Mouse (Mus musculus): Measurements from ENCODE around the gene Kmt5c. TPM values are rescaled to one million over a fixed set of nuclear protein-coding genes. Genes with fewer than 3 reads are reported as not detected.
A peak's percentile ranks its signal among the peaks of the same experiment; 100 is the strongest.

Gene Kmt5c
- polyA plus RNA-seq, 1 experiment from 2014 or later = 67.0 TPM

GRCm38 (mm10) chr7:4776861-4777830 lies 37.2 kb downstream of the Kmt5c start:
- no peaks in the 10 kb centered on the region for H3K9me3 ChIP-seq (ENCODE audit: control insufficient read depth, low read length)
- no peaks in the 10 kb centered on the region for H3K36me3 ChIP-seq (ENCODE audit: control insufficient read depth, insufficient read depth, low read length)
- H3K4me1 ChIP-seq (ENCODE audit: control insufficient read depth, insufficient read depth, low read length) = no peaks in the 10 kb centered on the region
- H3K4me2 ChIP-seq (ENCODE audit: low read length) = peak overlapping the region; percentile 51
- peak overlapping the region; percentile 33 for H3K4me3 ChIP-seq (replicated peaks; ENCODE audit: low read depth, low read length)
- peak overlapping the region; percentile 42; the same call in 1 of the 2 replicates for H3K9ac ChIP-seq (replicated peaks; ENCODE audit: low read length)
- no peak overlapping the region for H3K27ac ChIP-seq (replicated peaks; ENCODE audit: low read depth, low read length)
- 2% methylated on average over 48 of the region's 56 CpGs for WGBS
- DNase-seq (peak; percentile 72), ATAC-seq (ENCODE audit: low FRiP score, low TSS enrichment) (peak; percentile 66)
- H3K27me3 ChIP-seq (ENCODE audit: control insufficient read depth, insufficient read depth, low read length) = peaks cover 39% of the 10 kb centered on the region

- Histone ChIP-seq H3K27ac (replicated peaks; ENCODE audit: low read depth, low read length) (no peak overlapping the region), H3K27me3 (ENCODE audit: control insufficient read depth, insufficient read depth, low read length) (peaks cover 39% of the 10 kb centered on the region), H3K9ac (replicated peaks; ENCODE audit: low read length) (no peak overlapping the region), H3K4me2 (ENCODE audit: low read length) (no peak overlapping the region), H3K4me1 (ENCODE audit: control insufficient read depth, insufficient read depth, low read length) (no peaks in the 10 kb centered on the region), H3K36me3 (ENCODE audit: control insufficient read depth, insufficient read depth, low read length) (no peaks in the 10 kb centered on the region), H3K9me3 (ENCODE audit: control insufficient read depth, low read length) (no peaks in the 10 kb centered on the region), H3K4me3 (replicated peaks; ENCODE audit: low read depth, low read length) (no peak overlapping the region)
- 2% methylated on average over 19 of the region's 20 CpGs for WGBS
- DNase-seq (no peak), ATAC-seq (ENCODE audit: low FRiP score, low TSS enrichment) (no peak)
These were observed 38.1 kb downstream of the Kmt5c start for GRCm38 (mm10) chr7:4777851-4778637.

DNA sequence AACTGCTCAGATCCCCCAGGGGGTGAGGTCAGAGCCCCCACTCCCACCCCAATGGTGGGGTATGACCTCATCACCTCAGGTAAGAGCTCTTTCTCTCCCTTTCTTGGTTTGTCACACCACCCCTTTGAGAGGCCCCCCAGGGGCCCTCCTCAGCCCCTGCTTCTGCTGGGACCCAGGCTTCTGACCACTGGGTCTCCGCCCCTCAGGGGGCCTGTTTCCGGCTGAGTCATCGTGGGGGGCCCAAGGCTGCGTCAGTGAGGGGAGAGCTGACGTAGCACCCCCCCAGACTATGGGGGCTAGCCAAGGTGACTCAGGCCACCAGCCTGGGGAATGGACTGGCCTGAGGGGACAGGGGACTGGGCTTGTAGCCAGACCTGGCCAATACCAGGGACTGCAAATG lies 40.0 kb downstream of the Kmt5c start:
- Histone ChIP-seq H3K4me2 (ENCODE audit: low read length) (no peak overlapping the region), H3K4me3 (replicated peaks; ENCODE audit: low read depth, low read length) (no peak overlapping the region), H3K27ac (replicated peaks; ENCODE audit: low read depth, low read length) (no peak overlapping the region), H3K9me3 (ENCODE audit: control insufficient read depth, low read length) (no peaks in the 10 kb centered on the region), H3K27me3 (ENCODE audit: control insufficient read depth, insufficient read depth, low read length) (peaks cover 39% of the 10 kb centered on the region), H3K4me1 (ENCODE audit: control insufficient read depth, insufficient read depth, low read length) (no peaks in the 10 kb centered on the region), H3K9ac (replicated peaks; ENCODE audit: low read length) (no peak overlapping the region), H3K36me3 (ENCODE audit: control insufficient read depth, insufficient read depth, low read length) (no peaks in the 10 kb centered on the region)
- ATAC-seq (ENCODE audit: low FRiP score, low TSS enrichment) = no peak
- 36% methylated on average over 5 of the region's 5 CpGs for WGBS
- DNase-seq = no peak

DNA sequence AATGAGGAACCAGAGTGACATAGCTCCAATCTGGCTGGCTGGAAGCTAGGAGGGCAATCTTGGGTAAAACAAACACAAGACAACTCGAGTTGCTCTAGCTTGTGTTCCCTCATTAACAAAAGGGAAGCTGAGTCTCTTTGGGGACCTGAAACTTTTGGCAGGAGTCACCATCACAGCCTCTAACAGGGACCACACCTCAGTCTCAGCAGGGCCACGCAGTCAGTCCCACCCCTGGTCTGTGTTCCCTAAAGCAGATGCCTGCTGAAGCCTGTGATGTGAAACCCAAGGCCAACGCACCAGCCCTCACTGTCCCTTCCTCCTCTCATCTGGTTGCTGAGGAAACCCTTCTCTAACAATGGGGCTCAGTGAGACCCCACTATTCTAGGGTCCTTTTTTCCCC lies 42.2 kb downstream of the Kmt5c start:
- Histone ChIP-seq H3K9ac (replicated peaks; ENCODE audit: low read length) (no peak overlapping the region), H3K36me3 (ENCODE audit: control insufficient read depth, insufficient read depth, low read length) (no peaks in the 10 kb centered on the region), H3K9me3 (ENCODE audit: control insufficient read depth, low read length) (no peaks in the 10 kb centered on the region), H3K4me2 (ENCODE audit: low read length) (no peak overlapping the region), H3K27me3 (ENCODE audit: control insufficient read depth, insufficient read depth, low read length) (peaks cover 24% of the 10 kb centered on the region), H3K27ac (replicated peaks; ENCODE audit: low read depth, low read length) (no peak overlapping the region), H3K4me3 (replicated peaks; ENCODE audit: low read depth, low read length) (no peak overlapping the region), H3K4me1 (ENCODE audit: control insufficient read depth, insufficient read depth, low read length) (no peaks in the 10 kb centered on the region)
- ATAC-seq (ENCODE audit: low FRiP score, low TSS enrichment) (no peak), DNase-seq (no peak)
- 58% methylated on average over 3 of the region's 3 CpGs for WGBS

- 67% methylated on average over 2 of the region's 2 CpGs for WGBS
- no peaks in the 10 kb centered on the region for H3K4me1 ChIP-seq (ENCODE audit: control insufficient read depth, insufficient read depth, low read length)
- H3K4me2 ChIP-seq (ENCODE audit: low read length) = no peak within 1 kb of the TSS
These were observed 42.8 kb downstream of the Kmt5c start, which contains the start of the genes Il11 and Tmem190 for GRCm38 (mm10) chr7:4782759-4783158. Gene Il11, minus strand, starts transcription at chr7:4782859. Gene Tmem190, plus strand, starts transcription at chr7:4782937.

DNA sequence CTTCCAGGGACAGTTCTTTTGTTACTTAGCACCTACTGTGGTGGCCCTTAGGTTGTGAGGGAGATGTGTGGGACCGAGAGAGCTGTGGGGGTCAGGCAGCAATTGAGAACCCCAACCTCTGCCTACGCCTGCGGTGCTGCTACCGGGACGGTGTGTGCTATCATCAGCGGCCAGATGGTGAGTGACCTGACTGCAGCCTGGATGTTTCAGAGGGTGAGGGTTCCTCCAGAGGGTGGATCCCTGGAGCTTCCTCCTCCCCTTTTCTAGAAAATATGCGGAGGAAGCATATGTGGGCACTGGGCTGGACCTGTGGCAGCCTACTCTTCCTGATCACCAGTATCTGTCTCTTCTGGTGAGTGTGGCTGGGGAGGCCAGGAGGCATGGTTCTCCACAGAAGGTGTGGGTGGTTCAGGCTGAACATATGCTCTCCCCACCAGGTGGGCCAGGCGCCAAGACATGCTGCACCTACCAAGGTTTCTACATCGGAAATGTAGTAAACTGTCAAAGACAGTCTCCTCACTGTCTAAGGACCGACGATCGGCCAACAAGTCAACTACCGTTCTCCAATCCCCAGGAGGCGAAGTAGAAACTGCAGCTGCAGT lies 43.9 kb downstream of the Kmt5c start:
- Histone ChIP-seq H3K4me1 (ENCODE audit: control insufficient read depth, insufficient read depth, low read length) (no peaks in the 10 kb centered on the region), H3K4me3 (replicated peaks; ENCODE audit: low read depth, low read length) (no peak overlapping the region), H3K27ac (replicated peaks; ENCODE audit: low read depth, low read length) (no peak overlapping the region), H3K27me3 (ENCODE audit: control insufficient read depth, insufficient read depth, low read length) (peaks cover 7% of the 10 kb centered on the region; the same call in 1 of the 2 replicates), H3K36me3 (ENCODE audit: control insufficient read depth, insufficient read depth, low read length) (no peaks in the 10 kb centered on the region), H3K9ac (replicated peaks; ENCODE audit: low read length) (no peak overlapping the region), H3K9me3 (ENCODE audit: control insufficient read depth, low read length) (no peaks in the 10 kb centered on the region), H3K4me2 (ENCODE audit: low read length) (no peak overlapping the region)
- 87% methylated on average over 14 of the region's 14 CpGs for WGBS
- DNase-seq = no peak
- no peak for ATAC-seq (ENCODE audit: low FRiP score, low TSS enrichment)

More at GRCm38 (mm10) chr7:4782759-4783158, 42.8 kb downstream of the Kmt5c start, which contains the start of the genes Il11 and Tmem190:
- H3K9ac ChIP-seq (replicated peaks; ENCODE audit: low read length) = no peak within 1 kb of the TSS
- H3K36me3 ChIP-seq (ENCODE audit: control insufficient read depth, insufficient read depth, low read length) = no peaks in the 10 kb centered on the region
- H3K27ac ChIP-seq (replicated peaks; ENCODE audit: low read depth, low read length) = no peak within 1 kb of the TSS
- no peak for DNase-seq
- H3K4me3 ChIP-seq (replicated peaks; ENCODE audit: low read depth, low read length) = no peak within 1 kb of the TSS
- no peaks in the 10 kb centered on the region for H3K9me3 ChIP-seq (ENCODE audit: control insufficient read depth, low read length)
- peaks cover 17% of the 10 kb centered on the region; the same call in 1 of the 2 replicates for H3K27me3 ChIP-seq (ENCODE audit: control insufficient read depth, insufficient read depth, low read length)
- no peak for ATAC-seq (ENCODE audit: low FRiP score, low TSS enrichment)

GRCm38 (mm10) chr7:4788499-4789435 lies 48.9 kb downstream of the Kmt5c start:
- H3K9me3 ChIP-seq (ENCODE audit: control insufficient read depth, low read length) = no peaks in the 10 kb centered on the region
- 3% methylated on average over 64 of the region's 64 CpGs for WGBS
- H3K4me2 ChIP-seq (ENCODE audit: low read length) = peak overlapping the region; percentile 94

More at GRCm38 (mm10) chr7:4788499-4789435, 48.9 kb downstream of the Kmt5c start:
- H3K36me3 ChIP-seq (ENCODE audit: control insufficient read depth, insufficient read depth, low read length) = no peaks in the 10 kb centered on the region
- peak; percentile 79 for DNase-seq
- peak overlapping the region; percentile 76 for H3K9ac ChIP-seq (replicated peaks; ENCODE audit: low read length)
- ATAC-seq (ENCODE audit: low FRiP score, low TSS enrichment) = peak; percentile 61
- peak overlapping the region; percentile 48 for H3K4me3 ChIP-seq (replicated peaks; ENCODE audit: low read depth, low read length)
- H3K4me1 ChIP-seq (ENCODE audit: control insufficient read depth, insufficient read depth, low read length) = peaks cover 2% of the 10 kb centered on the region; the same call in 1 of the 2 replicates
- H3K27me3 ChIP-seq (ENCODE audit: control insufficient read depth, insufficient read depth, low read length) = peaks cover 9% of the 10 kb centered on the region; the same call in 1 of the 2 replicates
- peak overlapping the region; percentile 71 for H3K27ac ChIP-seq (replicated peaks; ENCODE audit: low read depth, low read length)
